Mouse (Mus musculus) heart, postnatal 4 days (tissue): ENCODE data around the gene 5830411N06Rik. TPM values are rescaled to one million over a fixed set of nuclear protein-coding genes. Genes with fewer than 3 reads are reported as not detected.

ENCODE experiments used
- DNase-seq: peaks from one replicate; pipeline ENCODE4 v3.0.0; 2021
- total RNA-seq, 2 experiments: library from RNA; stranded (reverse); gene quantifications; 2 replicates each; pipeline ENCODE4 v1.2.3; 2021

5830411N06Rik gene
- total RNA-seq, result not detected

DNA sequence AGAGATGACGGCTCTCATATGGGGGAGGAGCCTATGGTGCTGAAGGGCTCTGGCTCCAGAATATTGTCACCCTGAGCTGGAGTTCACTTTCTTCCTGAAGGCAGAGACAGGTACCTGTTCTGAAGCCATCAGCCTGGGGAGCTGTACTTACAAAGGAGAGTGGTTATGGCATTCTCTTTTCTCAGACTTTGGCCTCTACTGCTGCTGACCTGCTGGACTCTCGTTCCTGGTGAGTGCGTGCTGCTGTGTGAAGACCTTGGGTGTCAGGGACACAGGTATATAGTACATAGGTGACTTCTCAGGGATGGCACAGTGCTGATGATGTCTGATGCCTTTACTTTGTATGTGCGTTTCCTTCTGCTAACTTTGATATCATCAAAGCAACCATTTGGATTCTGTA lies at the start of gene 5830411N06Rik:
Gene 5830411N06Rik, plus strand, starts transcription at position 69 of the 400 bp plus-strand sequence.
- no peak for DNase-seq

- DNase-seq, result no peak
Measured at GRCm38 (mm10) chr7:140201090-140201489, 46.0 kb upstream of the 5830411N06Rik start.

GRCm38 (mm10) chr7:140205864-140206263 lies 41.2 kb upstream of the 5830411N06Rik start, which contains the start of gene Olfr524:
TSS of gene Olfr524 (minus strand) at chr7:140205964.
- no peak for DNase-seq

DNA sequence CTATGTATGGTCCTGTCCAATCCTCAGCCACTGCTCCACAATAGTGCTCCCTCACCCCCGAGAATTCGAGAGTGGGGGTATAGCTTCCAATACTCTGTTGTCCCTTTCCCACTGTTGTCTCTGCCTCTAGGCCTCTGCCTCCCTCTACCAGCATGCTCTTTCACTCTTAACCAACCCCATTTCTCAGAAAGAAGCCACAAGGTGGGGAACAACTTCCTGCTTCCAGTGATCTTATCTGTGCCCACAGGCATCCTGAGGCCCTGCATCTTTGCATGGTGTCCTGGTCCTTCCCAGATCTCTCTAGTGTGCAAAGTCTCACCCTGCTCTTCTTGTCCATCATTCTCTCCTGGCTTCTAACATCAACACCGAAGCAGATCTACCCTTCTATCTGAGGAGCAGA lies 40.2 kb upstream of the 5830411N06Rik start:
- no peak for DNase-seq

DNA sequence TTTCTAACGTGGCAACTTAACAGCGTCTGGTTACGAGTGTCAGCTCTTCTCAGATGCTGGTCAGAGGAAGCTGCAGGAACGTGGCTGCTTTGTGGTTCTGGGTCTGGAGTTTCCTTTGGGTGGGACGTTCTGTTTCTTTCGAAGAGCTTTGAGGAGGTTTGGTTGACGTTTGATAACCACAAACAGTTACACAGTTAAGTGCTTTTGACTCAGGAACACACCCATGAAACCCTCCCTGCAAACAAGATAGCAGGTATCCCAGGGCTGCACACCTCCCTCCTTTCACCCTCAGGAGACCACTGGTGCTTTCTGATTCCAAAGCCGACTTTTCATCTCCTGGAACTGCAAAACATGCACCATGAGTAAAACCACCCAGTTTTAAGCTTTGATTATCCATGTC lies 38.9 kb upstream of the 5830411N06Rik start:
- no peak for DNase-seq

- no peak for DNase-seq
Measured at GRCm38 (mm10) chr7:140208677-140209076, 38.4 kb upstream of the 5830411N06Rik start.

GRCm38 (mm10) chr7:140213841-140214240 lies 33.2 kb upstream of the 5830411N06Rik start:
- DNase-seq, result no peak

- DNase-seq, result no peak
Measured at GRCm38 (mm10) chr7:140217967-140218366, 29.1 kb upstream of the 5830411N06Rik start, which contains the start of gene Cd163l1. TSS of gene Cd163l1 (plus strand) at chr7:140218267.

DNA sequence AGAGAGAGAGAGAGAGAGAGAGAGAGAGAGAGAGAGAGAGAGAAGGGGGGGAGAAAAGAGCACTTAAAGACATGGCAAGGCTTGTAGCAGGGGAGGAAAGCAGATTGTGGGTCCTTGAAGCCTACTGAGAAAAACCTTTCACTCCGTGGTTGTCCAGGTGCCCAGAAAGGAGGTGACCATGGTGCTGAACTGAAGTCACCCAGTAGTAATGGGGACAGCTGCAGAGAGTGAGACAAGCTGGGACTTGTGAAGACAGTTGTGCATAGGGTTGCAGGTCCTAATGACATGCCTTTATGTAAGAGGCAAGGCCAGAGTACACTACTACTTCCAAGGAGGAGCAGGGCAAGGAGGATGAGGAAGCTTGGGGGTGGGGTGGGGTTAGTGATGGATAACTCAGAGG lies 27.8 kb upstream of the 5830411N06Rik start:
- peak; percentile 15 for DNase-seq

- DNase-seq, result no peak
Measured at GRCm38 (mm10) chr7:140220375-140220774, 26.7 kb upstream of the 5830411N06Rik start.

DNA sequence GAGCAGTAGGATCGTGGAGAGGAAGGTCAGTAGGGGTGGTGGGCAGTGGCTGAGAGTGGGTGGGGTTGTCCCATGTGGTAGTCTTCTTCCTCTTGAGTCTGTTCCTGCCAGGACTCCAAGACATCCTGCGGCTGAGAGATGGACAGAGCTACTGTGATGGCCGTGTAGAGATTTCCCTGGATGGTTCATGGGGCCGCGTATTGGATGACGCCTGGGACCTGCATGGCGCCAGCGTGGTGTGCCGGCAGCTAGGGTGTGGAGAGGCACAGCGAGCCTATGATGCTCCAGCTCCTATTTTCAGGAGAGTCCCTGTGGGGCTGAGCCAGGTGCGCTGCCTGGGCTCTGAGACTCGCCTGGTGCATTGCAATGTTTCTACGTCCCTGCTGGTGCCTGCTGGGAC lies 22.9 kb upstream of the 5830411N06Rik start:
- no peak for DNase-seq

DNA sequence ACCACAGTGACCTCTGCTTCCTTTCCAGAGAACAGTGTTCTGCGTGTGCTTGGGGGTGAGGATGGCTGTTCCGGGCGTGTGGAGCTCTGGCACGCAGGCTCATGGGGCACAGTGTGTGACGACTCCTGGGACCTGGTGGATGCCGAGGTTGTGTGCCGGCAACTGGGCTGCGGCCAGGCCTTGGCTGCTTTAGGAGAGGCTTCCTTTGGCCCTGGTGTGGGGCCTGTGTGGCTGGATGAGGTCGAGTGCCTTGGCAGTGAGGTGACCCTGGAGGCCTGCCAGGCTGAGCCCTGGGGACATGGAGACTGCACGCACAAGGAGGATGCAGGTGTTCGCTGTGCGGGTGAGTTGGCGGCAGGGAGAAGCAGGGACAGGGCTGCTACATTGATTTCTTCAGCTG lies 18.6 kb upstream of the 5830411N06Rik start:
- no peak for DNase-seq

GRCm38 (mm10) chr7:140231026-140231425 lies 16.1 kb upstream of the 5830411N06Rik start:
- DNase-seq, result no peak

DNA sequence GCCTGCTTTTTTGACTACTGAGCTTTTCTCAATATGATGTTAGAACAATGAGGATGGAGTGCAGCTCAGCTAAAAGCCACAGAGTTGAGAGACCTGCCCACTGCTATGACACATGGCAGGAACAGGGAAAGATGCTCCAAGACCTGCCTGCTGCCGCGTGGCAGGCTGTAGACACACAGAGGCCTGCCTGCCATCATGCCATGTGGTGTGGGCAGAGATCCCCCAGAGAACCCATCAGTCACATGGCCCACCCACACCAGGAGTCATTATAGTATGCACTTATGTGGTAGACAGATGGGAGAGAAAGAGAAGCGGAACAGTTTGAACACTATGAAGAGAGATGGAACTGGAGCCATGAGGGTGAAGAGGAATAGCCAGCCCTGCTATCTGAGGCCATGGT lies 13.4 kb upstream of the 5830411N06Rik start:
- no peak for DNase-seq

GRCm38 (mm10) chr7:140253780-140254299 lies 6.8 kb downstream of the 5830411N06Rik start:
- no peak for DNase-seq

DNA sequence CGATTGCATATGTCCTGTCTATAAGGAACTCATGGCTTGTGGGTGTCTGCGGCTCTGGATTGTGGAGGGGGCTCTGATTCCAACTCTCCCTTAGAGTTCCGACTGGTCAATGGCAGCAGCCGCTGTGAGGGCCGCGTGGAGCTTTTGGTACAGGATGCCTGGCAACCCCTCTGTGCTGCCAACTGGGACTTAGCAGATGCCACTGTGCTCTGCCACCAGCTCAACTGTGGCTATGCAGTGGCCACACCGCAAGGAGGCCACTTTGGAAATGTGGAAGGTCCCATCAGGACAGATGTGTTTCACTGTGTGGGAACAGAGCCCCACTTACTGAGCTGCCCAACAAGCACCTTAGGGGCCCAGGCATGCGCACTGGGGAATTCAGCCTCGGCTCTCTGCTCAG lies 48.7 kb downstream of the 5830411N06Rik start:
- no peak for DNase-seq

DNA sequence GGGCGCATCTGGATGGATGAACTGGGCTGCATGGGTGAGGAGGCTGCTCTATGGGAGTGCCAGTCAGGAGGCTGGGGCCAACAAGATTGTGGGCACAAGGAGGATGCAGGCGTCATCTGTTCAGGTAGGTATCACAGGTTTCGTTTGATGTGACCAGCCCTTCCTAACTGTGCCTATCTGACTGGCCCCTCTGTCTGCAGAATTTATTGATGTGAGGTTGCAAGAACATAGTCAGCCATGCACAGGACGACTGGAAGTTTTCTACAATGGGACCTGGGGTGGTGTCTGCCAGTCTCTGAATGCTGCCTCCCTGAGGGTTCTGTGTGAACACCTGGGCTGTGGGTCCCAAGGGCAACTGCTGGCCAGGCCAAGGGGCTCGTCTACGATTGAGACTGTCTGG lies 49.8 kb downstream of the 5830411N06Rik start:
- no peak for DNase-seq

- no peak for DNase-seq
Measured at GRCm38 (mm10) chr7:140299416-140299815, 52.3 kb downstream of the 5830411N06Rik start.

GRCm38 (mm10) chr7:140319861-140320385 lies 72.8 kb downstream of the 5830411N06Rik start:
- no peak for DNase-seq

GRCm38 (mm10) chr7:140320558-140320957 lies 73.5 kb downstream of the 5830411N06Rik start, which contains the start of gene Olfr525:
TSS of gene Olfr525 (plus strand) at chr7:140320858.
- no peak for DNase-seq

DNA sequence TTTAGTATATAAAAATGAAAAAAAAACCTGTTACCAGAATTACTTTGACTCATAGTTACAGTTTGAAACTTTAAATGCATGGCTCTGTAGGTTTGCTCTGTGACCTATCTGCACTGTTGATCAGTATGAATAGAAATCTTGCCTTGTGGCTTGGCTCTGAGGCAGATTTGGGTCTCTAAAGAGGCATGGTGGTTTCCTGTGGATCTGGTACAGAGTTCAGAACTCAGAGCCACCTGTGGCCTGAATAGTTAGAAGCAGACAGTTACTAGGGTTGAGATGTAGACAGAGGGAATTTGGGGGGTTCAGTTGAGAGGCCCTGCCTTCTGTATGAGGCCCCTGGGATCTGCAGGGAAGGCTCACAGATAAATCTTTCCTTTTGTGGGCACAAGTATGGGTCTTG lies 74.1 kb downstream of the 5830411N06Rik start:
- no peak for DNase-seq

DNA sequence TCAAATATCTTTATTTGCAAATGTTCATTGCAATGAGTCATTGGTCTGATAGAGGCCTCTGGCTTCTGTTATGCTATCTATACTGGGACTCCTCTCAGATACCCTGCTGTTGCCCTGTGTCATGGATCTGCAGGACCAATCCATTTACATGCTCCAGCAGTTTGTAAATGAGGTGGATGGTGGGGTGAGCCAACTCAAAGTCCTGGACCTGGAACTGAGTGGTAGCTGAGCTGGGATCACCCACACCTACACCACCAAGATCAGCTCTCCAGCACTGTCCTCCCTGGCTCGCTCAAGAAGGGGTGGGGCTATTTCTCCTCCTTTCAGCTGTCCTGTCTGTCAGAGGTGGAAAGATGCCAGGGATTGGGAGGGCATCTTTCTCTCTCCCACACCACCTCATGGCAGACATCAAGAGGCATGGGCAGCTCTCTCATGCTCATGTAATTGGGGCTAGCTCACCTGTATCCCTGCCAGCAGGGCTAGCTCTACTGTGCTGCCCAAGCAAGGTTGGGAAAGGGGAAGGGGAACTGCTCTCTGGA lies 82.8 kb downstream of the 5830411N06Rik start:
- DNase-seq, result no peak

GRCm38 (mm10) chr7:140333717-140334116 lies 86.6 kb downstream of the 5830411N06Rik start, which contains the start of gene Olfr527:
TSS of gene Olfr527 (plus strand) at chr7:140334017.
- DNase-seq, result no peak
